Mouse (Mus musculus) midbrain, embryonic 12.5 days (tissue): ENCODE measurements around the gene Lrmda. TPM values are rescaled to one million over a fixed set of nuclear protein-coding genes. Genes with fewer than 3 reads are reported as not detected.

ENCODE experiments used
- ATAC-seq: fragments of 200-750 bp; cut with Nextera tagmentation; 2 replicates; pipeline ENCODE4 v1.8.0; 2017; ENCODE audit warnings: low read depth, moderate TSS enrichment, moderate library complexity; ENCODE audit not compliant: low FRiP score
- H3K27ac ChIP-seq: fragments of 300-500 bp; sonication (generic); replicated peaks from 2 replicates; pipeline ENCODE4 v1.5.1; 2016; ENCODE audit warnings: mild to moderate bottlenecking
- H3K27me3 ChIP-seq: fragments of 300-500 bp; sonication (generic); 2 replicates; pipeline ENCODE4 v1.6.1; 2016; ENCODE audit warnings: mild to moderate bottlenecking
- H3K36me3 ChIP-seq: fragments of 300-500 bp; sonication (generic); 2 replicates; pipeline ENCODE4 v1.6.1; 2016
- H3K4me1 ChIP-seq: fragments of 300-500 bp; sonication (generic); 2 replicates; pipeline ENCODE4 v1.6.1; 2016
- H3K4me2 ChIP-seq: fragments of 300-500 bp; sonication (generic); replicated peaks from 2 replicates; pipeline ENCODE4 v1.6.1; 2016; ENCODE audit warnings: mild to moderate bottlenecking, moderate library complexity
- H3K4me3 ChIP-seq: fragments of 300-500 bp; sonication (generic); 2 replicates; pipeline ENCODE4 v1.5.1; 2016; ENCODE audit warnings: mild to moderate bottlenecking
- H3K9ac ChIP-seq: fragments of 300-500 bp; sonication (generic); replicated peaks from 2 replicates; pipeline ENCODE4 v1.6.1; 2016; ENCODE audit warnings: mild to moderate bottlenecking, moderate library complexity
- H3K9me3 ChIP-seq: fragments of 300-500 bp; sonication (generic); 2 replicates; pipeline ENCODE4 v1.6.1; 2016; ENCODE audit warnings: mild to moderate bottlenecking
- WGBS: fragments of 180-500 bp; shearing (Covaris S2); methylation state at CpG from one replicate; pipeline ENCODE4 v1.1.7; 2016; 5-methylcytosine and 5-hydroxymethylcytosine counted together
- polyA plus RNA-seq: library from polyadenylated mRNA; unstranded; fragments of >200 nt; fragmentation: Nextera tagmentation; extraction: Ambion mirVana; gene quantifications from 2 replicates; pipeline ENCODE4 v1.2.1, GENCODE M21; 2016

The Lrmda gene
- polyA plus RNA-seq, 1 experiment from 2014 or later: not detected

DNA sequence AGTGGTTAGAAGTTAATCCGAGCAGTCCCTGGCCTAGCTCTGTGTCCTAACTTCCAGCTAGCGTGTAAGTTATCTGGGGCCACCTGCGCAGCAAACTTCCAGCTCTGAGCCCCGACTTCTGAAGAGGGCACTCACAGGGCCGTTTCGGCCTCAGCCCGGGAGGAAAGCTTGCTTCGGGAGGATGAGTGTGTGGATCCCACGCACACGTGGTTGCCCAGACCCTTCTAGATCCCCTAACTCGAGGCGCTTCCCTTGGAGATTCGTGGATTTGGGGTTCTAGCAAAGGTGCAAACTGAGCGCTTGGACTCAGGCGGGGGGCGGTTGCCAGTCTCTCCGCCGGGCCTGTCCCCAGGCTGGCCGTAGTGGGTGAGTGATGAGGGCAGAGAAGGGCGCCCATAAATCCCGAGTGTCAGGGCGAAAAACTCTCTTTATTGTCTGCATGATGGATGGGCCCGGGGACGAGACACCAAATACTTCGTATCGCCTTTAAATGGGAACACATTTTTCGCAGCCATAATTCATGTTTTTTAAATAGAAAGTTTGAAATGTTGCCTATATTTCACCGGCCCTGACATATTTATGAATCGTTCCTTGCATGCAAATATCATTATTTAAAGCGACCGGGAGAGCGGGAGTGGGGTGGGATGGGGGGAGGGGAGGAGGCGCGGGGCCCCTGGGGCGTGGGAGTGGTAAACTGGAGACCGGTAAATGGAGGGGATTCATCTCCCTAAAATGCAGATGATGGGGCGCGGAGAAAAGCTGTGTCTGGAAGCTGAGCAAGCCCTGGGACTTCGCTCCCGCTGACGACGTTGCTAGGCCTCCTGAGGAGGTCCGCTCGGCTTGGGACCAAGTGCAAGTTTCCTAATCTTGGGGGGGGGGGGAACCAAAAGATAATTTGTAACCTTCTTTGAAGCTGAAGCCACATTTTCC is 25.2 kb upstream of the Lrmda start:
- peak overlapping the region; percentile 68 for H3K9ac ChIP-seq
- H3K4me3 ChIP-seq: peak overlapping the region; percentile 65
- H3K36me3 ChIP-seq: no peaks in the 10 kb centered on the region
- peaks cover 44% of the 10 kb centered on the region for H3K27me3 ChIP-seq
- WGBS: 1% methylated on average over 44 of the region's 44 CpGs
- peaks cover 53% of the 10 kb centered on the region for H3K4me1 ChIP-seq
- no peak for ATAC-seq
- peak overlapping the region; percentile 86 for H3K4me2 ChIP-seq
- no peaks in the 10 kb centered on the region for H3K9me3 ChIP-seq
- H3K27ac ChIP-seq: peak overlapping the region; percentile 39

DNA sequence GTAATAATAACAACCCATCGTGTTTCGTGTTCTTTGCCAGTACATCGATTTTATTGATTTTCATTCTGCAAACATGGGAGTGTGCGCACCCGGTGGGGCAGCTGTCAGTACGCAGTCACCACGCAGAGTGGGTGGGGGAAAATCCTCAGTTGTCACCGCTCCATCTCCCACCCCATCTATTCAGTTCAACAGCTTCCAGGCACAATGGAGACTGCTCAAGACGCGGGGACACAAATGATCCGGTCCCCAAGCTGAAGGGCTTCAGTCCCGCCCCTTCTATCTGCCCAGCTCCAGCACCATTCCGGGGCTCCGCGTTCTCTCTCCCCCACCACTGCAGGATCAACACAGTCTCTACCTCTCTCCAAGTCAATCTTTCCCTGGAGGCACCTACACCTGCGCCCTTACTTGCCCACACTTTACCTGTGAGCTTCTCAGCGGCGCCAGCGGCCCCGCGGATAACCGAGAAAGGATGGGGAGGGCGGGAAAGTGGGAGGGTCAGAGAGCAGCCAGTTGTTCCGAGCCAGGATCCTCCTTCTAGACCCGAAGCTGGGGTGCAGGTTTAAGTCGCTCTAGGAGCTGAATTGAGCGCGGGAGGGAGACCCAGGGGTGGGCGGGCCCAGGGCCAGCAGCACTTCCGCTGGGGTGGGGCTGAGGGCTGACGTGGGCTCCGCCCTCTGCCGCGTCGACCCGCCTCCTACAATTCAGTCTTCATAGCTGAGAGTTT is 24.3 kb upstream of the Lrmda start:
- Histone ChIP-seq H3K4me3 (peak overlapping the region; percentile 65), H3K4me2 (peak overlapping the region; percentile 86), H3K9me3 (no peaks in the 10 kb centered on the region), H3K36me3 (no peaks in the 10 kb centered on the region), H3K4me1 (peaks cover 44% of the 10 kb centered on the region), H3K9ac (peak overlapping the region; percentile 68), H3K27ac (peak overlapping the region; percentile 77), H3K27me3 (peaks cover 38% of the 10 kb centered on the region)
- WGBS: under 1% methylated on average over 35 of the region's 36 CpGs
- ATAC-seq: peak; percentile 80

DNA sequence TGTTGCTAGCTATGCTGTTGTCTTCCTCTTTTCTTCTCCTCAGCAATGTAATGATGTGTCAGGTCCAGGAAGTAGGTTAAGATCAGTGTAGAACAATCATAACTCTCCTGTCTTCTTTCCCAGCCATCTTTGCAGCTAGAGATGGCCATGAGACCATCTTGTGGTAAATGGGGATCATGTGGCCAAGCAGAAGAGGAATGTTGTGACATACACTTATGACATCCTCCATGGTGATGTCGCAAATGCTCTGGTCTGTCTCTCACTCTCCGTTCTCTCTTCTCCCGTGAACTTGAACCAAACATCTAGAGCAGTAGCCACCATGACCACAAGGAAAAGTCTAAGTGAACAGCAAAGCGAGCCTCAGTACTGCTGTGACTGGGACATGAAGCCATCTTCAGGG is 19.9 kb upstream of the Lrmda start:
- Histone ChIP-seq H3K4me3 (no peak overlapping the region), H3K4me1 (peaks cover 11% of the 10 kb centered on the region), H3K4me2 (no peak overlapping the region), H3K27ac (no peak overlapping the region), H3K9ac (no peak overlapping the region), H3K9me3 (no peaks in the 10 kb centered on the region), H3K36me3 (no peaks in the 10 kb centered on the region), H3K27me3 (peaks cover 13% of the 10 kb centered on the region)
- whole genome bisulfite sequencing: 92% methylated on average over 4 of the region's 4 CpGs
- ATAC-seq: no peak

DNA sequence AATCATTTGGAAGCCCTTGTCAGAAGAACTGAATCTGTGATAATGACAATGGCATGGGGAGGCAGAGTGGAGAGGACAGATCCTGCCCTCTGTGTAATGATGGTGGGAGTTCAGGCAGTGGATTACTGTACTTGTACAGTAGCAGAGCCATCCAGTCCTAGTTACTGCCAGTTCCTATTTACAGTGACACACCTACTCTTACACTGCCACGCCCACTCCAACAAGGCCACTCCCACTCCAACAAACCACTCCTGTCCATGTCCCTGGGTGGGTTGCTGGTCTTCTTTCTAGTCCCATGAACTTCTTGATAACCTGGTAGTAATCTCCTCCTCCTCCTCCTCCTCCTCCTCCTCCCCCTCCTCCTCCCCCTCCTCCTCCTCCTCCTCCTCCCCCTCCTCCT is 16.3 kb upstream of the Lrmda start:
- Histone ChIP-seq H3K9ac (no peak overlapping the region), H3K4me3 (no peak overlapping the region), H3K27ac (no peak overlapping the region), H3K4me1 (peaks cover 7% of the 10 kb centered on the region; the same call in 1 of the 2 replicates), H3K4me2 (no peak overlapping the region), H3K36me3 (no peaks in the 10 kb centered on the region), H3K27me3 (peaks cover 11% of the 10 kb centered on the region), H3K9me3 (no peaks in the 10 kb centered on the region)
- WGBS: 58% methylated on average over 1 of the region's 1 CpGs
- no peak for ATAC-seq

DNA sequence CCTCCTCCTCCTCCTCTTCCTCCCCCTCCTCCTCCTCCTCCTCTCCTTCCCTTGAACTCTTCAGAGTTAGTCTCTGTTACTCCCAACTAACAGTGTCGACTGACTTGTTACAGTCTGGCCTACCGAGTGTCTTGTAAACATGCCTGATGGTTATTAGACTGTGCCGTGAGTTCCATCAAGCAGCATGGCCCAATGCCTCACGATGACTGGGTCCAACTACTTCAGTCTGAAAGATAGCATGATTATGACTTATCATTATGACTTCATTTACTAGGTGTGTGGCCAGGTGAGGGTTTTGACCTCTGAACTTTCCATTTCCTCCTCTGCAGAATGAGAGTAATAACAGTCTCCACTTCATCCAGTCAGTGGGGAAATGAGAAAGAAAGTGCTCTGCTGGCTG is 15.9 kb upstream of the Lrmda start:
- no peaks in the 10 kb centered on the region for H3K9me3 ChIP-seq
- peaks cover 11% of the 10 kb centered on the region for H3K27me3 ChIP-seq
- peaks cover 7% of the 10 kb centered on the region; the same call in 1 of the 2 replicates for H3K4me1 ChIP-seq
- H3K4me3 ChIP-seq: no peak overlapping the region
- ATAC-seq: no peak
- no peak overlapping the region for H3K9ac ChIP-seq
- H3K4me2 ChIP-seq: no peak overlapping the region
- H3K27ac ChIP-seq: no peak overlapping the region
- H3K36me3 ChIP-seq: no peaks in the 10 kb centered on the region
- WGBS: 91% methylated on average over 4 of the region's 4 CpGs

DNA sequence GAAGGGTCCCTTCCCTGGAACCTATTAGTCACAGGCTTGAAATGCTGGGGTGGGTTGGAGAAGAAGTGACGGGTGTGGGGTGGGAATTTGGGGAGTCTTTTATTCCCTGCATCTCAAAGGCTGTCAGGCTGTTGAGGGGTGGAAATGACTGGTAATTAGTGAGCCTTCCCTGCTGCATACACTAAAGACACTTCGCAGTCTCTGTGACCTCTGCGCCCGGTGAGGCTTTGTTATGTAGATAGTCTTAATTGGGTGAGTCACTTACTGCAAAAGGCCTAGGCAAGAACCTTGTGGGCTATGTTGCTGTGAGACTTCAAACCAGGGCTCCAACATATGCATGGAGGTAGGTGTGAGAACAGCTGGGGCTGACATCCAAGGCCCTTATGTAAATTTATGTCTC is 14.6 kb upstream of the Lrmda start:
- Histone ChIP-seq H3K9ac (no peak overlapping the region), H3K27me3 (peaks cover 11% of the 10 kb centered on the region), H3K27ac (no peak overlapping the region), H3K9me3 (no peaks in the 10 kb centered on the region), H3K4me2 (no peak overlapping the region), H3K4me3 (no peak overlapping the region), H3K36me3 (no peaks in the 10 kb centered on the region), H3K4me1 (peaks cover 7% of the 10 kb centered on the region; the same call in 1 of the 2 replicates)
- WGBS: 39% methylated on average over 4 of the region's 4 CpGs
- no peak for ATAC-seq

DNA sequence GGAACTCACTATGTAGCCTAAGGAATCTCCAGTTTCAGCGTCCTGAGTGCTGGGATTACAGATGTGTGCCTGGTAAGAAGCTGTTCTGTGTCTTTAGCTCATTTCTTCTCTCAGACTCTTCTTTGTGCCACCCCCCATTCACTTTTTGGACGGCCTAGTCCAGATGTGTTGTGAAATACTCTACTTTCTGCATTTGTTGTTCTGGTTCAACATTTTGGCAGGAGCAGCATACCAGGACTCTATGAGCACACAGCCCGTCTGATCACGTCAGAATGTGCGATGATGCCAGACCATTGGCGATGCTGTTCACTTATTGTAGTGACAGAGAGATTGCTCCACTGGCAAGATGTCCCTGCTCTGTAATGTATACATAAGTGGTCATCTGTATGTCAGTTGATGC is 12.5 kb upstream of the Lrmda start:
- H3K4me1 ChIP-seq: peaks cover 7% of the 10 kb centered on the region; the same call in 1 of the 2 replicates
- H3K27ac ChIP-seq: no peak overlapping the region
- H3K36me3 ChIP-seq: no peaks in the 10 kb centered on the region
- 90% methylated on average over 6 of the region's 6 CpGs for WGBS
- no peaks in the 10 kb centered on the region for H3K9me3 ChIP-seq
- no peak overlapping the region for H3K9ac ChIP-seq
- no peak for ATAC-seq
- peaks cover 11% of the 10 kb centered on the region for H3K27me3 ChIP-seq
- H3K4me2 ChIP-seq: no peak overlapping the region
- H3K4me3 ChIP-seq: no peak overlapping the region

DNA sequence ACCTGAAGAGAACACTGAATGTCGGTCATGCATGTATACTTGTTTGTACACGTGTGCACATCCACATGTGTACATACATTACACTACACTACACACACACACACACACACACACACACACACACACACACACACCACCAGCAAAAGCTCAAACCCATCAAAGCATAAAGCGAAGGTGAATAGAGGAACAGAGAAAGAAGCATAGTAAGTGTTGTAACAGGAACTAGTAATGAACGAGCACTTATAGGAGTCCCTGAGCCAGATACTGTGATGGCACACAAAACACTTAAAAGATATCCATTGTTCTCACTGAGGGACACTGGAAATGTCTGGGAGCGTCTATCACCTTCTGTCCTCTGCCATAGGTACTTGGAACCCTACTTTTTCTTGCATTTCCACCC is 5.2 kb upstream of the Lrmda start:
- WGBS: 89% methylated on average over 5 of the region's 5 CpGs
- Histone ChIP-seq H3K27me3 (peaks cover 42% of the 10 kb centered on the region), H3K9me3 (no peaks in the 10 kb centered on the region), H3K9ac (no peak overlapping the region), H3K4me1 (peaks cover 1% of the 10 kb centered on the region), H3K27ac (no peak overlapping the region), H3K4me3 (no peak overlapping the region), H3K36me3 (no peaks in the 10 kb centered on the region), H3K4me2 (no peak overlapping the region)
- no peak for ATAC-seq

DNA sequence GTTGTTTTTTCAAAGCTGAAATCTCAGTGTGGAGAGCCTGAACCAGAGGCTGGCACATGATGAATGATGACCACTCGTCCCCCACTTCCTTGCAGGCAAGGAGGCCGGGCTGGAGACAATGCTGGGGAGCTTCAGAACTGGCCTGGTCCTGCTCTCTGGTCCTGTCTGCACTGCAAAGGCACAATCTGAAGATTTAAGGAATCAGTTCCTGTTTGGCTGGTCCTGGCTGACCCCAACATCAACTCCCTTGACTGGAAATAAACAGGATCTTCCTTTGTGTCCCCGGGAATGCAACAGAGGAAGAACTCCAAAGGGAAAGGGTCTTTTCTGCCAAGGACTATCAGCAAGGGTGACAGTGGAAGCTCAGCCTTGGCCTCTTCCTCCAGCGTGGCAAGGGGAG is 4.7 kb upstream of the Lrmda start:
- no peak overlapping the region for H3K4me2 ChIP-seq
- no peak overlapping the region for H3K4me3 ChIP-seq
- WGBS: 75% methylated on average over 4 of the region's 4 CpGs
- H3K27me3 ChIP-seq: peaks cover 46% of the 10 kb centered on the region
- peaks cover 6% of the 10 kb centered on the region for H3K4me1 ChIP-seq
- ATAC-seq: no peak
- H3K9me3 ChIP-seq: no peaks in the 10 kb centered on the region
- no peaks in the 10 kb centered on the region for H3K36me3 ChIP-seq
- no peak overlapping the region for H3K9ac ChIP-seq
- no peak overlapping the region for H3K27ac ChIP-seq

DNA sequence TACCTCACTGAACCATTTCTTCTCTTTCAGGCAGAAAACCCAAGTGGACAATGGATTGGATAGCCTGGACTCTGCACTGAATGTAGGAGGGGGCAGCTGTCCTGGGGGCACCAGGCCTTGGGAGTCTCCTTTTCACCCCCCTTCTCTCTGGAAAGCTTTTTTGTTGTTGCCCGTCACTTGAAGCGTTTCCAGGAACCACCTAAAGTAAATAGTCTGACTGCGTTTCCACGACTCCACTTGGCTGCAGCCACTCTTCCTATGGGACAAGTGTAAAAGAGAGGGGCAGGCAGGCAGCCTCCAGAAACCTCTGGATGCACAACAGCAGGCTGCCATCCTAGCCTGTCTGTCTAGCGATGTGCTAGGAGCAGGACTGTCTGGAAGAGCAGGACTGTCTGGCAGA is 2.5 kb upstream of the Lrmda start:
- Histone ChIP-seq H3K36me3 (no peaks in the 10 kb centered on the region), H3K9ac (no peak overlapping the region), H3K9me3 (no peaks in the 10 kb centered on the region), H3K27ac (no peak overlapping the region), H3K27me3 (peaks cover 55% of the 10 kb centered on the region), H3K4me3 (no peak overlapping the region), H3K4me1 (peaks cover 10% of the 10 kb centered on the region), H3K4me2 (no peak overlapping the region)
- 59% methylated on average over 5 of the region's 5 CpGs for WGBS
- no peak for ATAC-seq

DNA sequence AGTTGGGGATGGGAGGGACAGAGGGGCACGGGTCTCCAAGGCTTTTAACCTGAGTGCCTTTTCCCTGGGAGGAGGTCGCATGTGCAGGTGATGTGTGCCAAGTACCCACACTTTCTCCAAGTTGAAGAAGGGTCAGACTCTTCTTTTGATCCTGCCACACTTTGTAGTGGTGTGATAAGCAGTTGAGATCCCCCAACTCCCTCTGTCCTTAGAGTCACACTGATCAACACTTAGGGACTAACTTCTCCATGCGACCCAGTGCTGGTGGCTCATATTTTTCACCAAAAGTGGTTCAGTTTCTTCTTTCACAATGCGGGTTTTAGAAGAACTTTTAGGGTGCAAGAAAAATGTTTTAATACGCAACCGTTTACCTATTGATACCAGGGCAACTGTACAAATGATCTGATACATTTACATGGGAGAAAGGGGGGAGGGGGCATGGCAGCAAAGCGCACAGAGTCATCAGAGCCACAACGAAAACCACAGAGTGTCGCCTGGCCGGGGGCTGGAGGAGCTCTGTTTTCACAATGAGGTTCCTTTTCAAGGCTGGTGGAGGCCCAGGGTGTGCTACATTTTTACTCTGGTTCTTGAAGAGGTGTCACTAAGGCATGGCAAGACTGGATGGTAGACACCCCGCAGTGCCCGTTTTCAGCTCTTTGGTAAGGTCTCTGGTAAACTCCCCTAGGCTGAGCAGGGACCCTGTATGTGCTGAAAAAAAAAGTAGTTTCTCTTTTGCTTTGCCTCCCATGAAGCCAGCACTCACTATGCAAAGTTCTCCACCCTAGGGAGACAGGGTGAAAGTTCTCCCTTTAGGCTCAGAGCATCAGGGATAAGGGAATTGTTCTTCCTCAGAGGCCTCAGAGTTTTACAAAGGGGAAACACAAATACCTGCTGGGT is 685 bp downstream of the Lrmda start:
- H3K9me3 ChIP-seq: no peaks in the 10 kb centered on the region
- peak overlapping the region; percentile 38 for H3K4me3 ChIP-seq
- no peaks in the 10 kb centered on the region for H3K36me3 ChIP-seq
- H3K4me1 ChIP-seq: peaks cover 10% of the 10 kb centered on the region
- no peak overlapping the region for H3K27ac ChIP-seq
- peak overlapping the region; percentile 55 for H3K9ac ChIP-seq
- peak overlapping the region; percentile 76 for H3K4me2 ChIP-seq
- no peak for ATAC-seq
- 36% methylated on average over 12 of the region's 12 CpGs for WGBS
- peaks cover 52% of the 10 kb centered on the region for H3K27me3 ChIP-seq
